Mouse (Mus musculus) liver, embryonic 13.5 days (tissue): ENCODE results near the gene Tmem239. TPM values are rescaled to one million over a fixed set of nuclear protein-coding genes. Genes with fewer than 3 reads are reported as not detected.

Experiments used
- ATAC-seq: fragments of 200-750 bp; cut with Nextera tagmentation; 2 replicates; pipeline ENCODE4 v1.8.0; 2017; ENCODE audit warnings: low read depth, mild to moderate bottlenecking, moderate number of reproducible peaks, moderate library complexity
- DNase-seq: peaks from one replicate; pipeline ENCODE4 v3.0.0; 2022
- H3K27ac ChIP-seq: fragments of 300-500 bp; sonication (generic); 2 replicates; pipeline ENCODE4 v1.5.1; 2015; ENCODE audit warnings: moderate library complexity, mild to moderate bottlenecking, inconsistent platforms
- H3K27me3 ChIP-seq: fragments of 300-500 bp; sonication (generic); 2 replicates; pipeline ENCODE4 v1.6.1; 2015; ENCODE audit warnings: mild to moderate bottlenecking, inconsistent platforms
- H3K36me3 ChIP-seq: fragments of 300-500 bp; sonication (generic); 2 replicates; pipeline ENCODE4 v1.6.1; 2015; ENCODE audit warnings: mild to moderate bottlenecking, inconsistent platforms
- H3K4me1 ChIP-seq: fragments of 300-500 bp; sonication (generic); replicated peaks from 2 replicates; pipeline ENCODE4 v1.6.1; 2015; ENCODE audit warnings: inconsistent platforms
- H3K4me2 ChIP-seq: fragments of 300-500 bp; sonication (generic); 2 replicates; pipeline ENCODE4 v1.6.1; 2015; ENCODE audit warnings: inconsistent platforms, mild to moderate bottlenecking, moderate library complexity
- H3K4me3 ChIP-seq: fragments of 300-500 bp; sonication (generic); replicated peaks from 2 replicates; pipeline ENCODE4 v1.5.1; 2015; ENCODE audit warnings: mild to moderate bottlenecking, inconsistent platforms
- H3K9ac ChIP-seq: fragments of 300-500 bp; sonication (generic); 2 replicates; pipeline ENCODE4 v1.6.1; 2015; ENCODE audit warnings: mild to moderate bottlenecking, inconsistent platforms
- H3K9me3 ChIP-seq: fragments of 300-500 bp; sonication (generic); replicated peaks from 2 replicates; pipeline ENCODE4 v1.6.1; 2016; ENCODE audit warnings: inconsistent platforms
- WGBS: fragments of 180-500 bp; shearing (Covaris S2); methylation state at CpG from one replicate; pipeline ENCODE4 v1.1.7; 2015; ENCODE audit not compliant: insufficient replicate concordance; 5-methylcytosine and 5-hydroxymethylcytosine counted together
- polyA plus RNA-seq: library from polyadenylated mRNA; unstranded; fragments of >200 nt; fragmentation: Nextera tagmentation; extraction: Ambion mirVana; gene quantifications from 2 replicates; pipeline ENCODE4 v1.2.1, GENCODE M21; 2015

The Tmem239 gene
- polyA plus RNA-seq, 1 experiment from 2014 or later: not detected

DNA sequence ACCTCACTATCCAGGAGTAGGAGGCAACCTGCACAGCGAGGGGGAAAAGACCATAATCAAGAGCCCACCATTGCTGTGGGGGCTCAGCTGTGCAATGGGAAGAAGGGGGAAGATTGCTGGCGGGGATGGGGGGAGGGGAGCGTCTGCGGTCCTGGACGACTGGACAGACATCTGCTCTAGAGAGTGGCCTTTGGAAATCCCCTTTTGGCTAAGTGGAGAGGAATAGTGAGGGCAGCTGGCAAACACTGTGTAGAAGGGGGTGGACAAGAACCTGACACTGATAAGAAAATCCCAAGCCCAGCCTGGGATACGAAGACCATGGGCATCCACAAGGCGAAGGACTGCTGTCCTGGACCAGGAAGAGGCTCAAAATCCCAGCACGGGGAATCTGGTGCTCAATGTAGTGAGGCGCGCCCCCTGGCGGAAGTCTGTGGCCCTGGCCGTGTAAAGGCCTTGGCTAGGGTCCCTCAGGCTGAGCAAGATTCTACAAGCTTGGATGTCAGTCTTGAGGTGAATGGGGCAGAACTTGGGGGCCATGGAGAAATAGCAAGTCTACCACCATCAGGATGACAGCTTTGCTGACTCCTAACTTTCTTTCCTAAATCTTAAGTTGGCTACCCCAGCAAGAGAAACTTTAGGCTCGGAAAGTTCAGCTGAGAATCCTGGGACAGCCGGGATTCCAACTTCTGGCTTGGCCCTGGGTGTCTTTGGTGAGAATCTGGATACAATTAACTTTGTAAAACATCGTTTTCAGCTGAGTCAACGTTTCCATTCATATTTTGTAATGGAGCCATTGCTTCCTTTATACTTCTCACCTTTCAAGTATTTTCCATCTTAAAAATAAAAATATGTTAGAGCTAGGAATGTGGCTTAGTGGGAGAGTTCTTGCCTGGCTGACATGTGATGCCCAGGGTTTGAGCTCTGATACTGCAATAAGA lies 5.5 kb downstream of the Tmem239 start:
- Histone ChIP-seq H3K27ac (no peak overlapping the region), H3K9me3 (no peaks in the 10 kb centered on the region), H3K4me3 (no peak overlapping the region), H3K9ac (no peak overlapping the region), H3K36me3 (no peaks in the 10 kb centered on the region), H3K4me2 (no peak overlapping the region), H3K27me3 (no peaks in the 10 kb centered on the region), H3K4me1 (no peaks in the 10 kb centered on the region)
- DNase-seq (peak; percentile 38), ATAC-seq (0 out of 2 replicates have a peak, but pooled peaks have one; percentile 15)
- 27% methylated on average over 16 of the region's 16 CpGs for WGBS

DNA sequence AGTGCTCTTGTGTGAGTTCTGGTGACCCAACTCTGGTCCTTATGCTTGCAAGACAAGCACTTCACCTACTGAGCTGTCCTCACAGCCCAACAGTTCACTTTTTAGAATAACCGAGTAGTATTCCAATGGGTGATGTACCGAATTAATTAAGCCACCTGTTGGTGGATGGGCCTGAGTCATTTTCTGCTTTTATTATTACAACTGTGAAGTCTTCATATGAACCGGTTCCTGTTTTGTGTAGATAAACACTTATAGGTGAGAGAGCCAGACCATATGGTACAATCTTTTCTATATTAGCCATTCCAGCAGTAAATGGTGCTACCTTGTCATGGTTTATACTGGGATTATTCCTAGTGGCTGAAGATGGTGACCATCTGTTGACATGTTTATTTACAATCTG lies 6.5 kb downstream of the Tmem239 start:
- H3K27ac ChIP-seq: no peak overlapping the region
- H3K36me3 ChIP-seq: no peaks in the 10 kb centered on the region
- no peak overlapping the region for H3K4me2 ChIP-seq
- DNase-seq (no peak), ATAC-seq (no peak)
- no peak overlapping the region for H3K4me3 ChIP-seq
- H3K9me3 ChIP-seq: no peaks in the 10 kb centered on the region
- H3K4me1 ChIP-seq: no peaks in the 10 kb centered on the region
- H3K9ac ChIP-seq: no peak overlapping the region
- H3K27me3 ChIP-seq: no peaks in the 10 kb centered on the region
- WGBS: 65% methylated on average over 3 of the region's 3 CpGs

DNA sequence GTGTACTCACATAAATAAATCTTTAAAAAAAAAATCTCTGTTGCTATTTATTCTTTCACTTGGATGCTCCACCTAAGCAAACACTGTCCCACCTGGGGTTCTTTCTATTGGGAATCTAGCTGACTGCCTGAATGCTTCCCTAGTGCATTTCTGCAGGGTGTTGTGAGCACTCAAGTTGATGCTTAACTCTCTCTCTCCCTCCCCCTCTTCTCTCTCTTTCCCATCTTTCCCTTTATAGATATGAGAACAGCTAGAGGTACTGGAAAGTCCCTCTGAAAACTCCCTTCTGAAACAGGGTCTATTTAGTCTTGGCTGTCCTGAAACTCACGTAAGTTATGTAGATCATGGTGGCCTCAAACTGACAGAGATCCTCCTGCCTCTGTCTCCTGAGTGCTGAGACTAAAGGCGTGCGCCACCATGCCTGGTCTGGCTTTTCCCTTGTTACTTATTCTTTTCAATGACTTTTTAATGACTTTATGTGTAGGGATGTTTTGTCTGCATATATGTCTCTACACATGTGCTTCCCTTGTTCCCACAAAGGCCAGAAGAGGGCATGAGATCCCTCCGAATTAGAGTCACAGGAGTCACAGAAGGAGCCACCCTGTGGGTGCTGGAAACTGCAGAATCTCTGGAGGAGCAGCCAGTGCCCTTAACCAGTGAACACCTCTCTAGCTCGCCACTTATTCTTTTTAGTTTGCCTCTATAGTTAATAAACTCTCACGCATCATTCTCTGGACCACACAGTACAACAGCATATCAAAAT lies 8.0 kb downstream of the Tmem239 start:
- DNase-seq: no peak
- no peak for ATAC-seq
- H3K9me3 ChIP-seq: no peaks in the 10 kb centered on the region
- no peaks in the 10 kb centered on the region for H3K4me1 ChIP-seq
- no peak overlapping the region for H3K4me2 ChIP-seq
- peaks cover 3% of the 10 kb centered on the region; the same call in 1 of the 2 replicates for H3K36me3 ChIP-seq
- H3K4me3 ChIP-seq: no peak overlapping the region
- no peak overlapping the region for H3K27ac ChIP-seq
- 60% methylated on average over 6 of the region's 6 CpGs for WGBS
- no peak overlapping the region for H3K9ac ChIP-seq
- H3K27me3 ChIP-seq: no peaks in the 10 kb centered on the region

DNA sequence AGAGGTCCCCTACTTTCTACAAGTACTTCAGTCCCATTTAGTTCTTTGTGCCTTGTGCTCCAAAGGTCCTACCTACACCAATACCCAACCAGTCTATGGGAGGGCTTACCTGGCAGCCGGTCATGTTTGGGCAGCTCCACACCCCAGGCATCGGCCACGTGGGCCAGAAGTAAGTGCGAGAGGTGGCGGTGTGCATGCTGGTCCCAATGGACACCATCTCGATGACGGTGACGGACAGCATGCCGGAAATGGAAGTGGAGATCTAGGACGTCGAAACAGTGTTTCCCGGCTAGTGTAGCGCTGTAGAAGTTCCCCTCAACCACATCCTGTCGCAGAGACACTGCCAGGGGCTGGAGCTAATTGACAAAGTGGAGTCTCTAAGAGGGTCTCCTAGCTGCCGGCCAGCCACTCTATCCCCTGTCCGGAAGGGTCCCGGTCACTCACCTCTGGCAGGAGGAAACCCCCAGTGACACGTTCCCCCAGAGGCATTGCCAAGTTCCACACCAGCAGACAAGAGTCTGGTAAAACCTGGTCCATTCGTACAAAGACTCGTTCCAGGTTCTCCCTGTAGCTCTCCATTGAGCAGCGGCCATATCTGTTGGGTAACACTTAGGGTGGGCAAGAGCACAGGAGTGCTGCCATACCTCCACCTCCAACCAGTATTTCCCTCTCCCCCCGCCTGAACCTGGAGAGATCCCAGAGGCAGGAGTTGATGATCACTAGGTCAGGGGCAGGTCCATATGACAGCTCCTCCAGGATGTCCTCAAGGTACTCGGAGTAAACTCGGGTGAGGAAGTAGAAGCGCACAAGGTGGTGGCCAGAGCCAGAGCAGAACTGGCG lies 15.7 kb downstream of the Tmem239 start:
- DNase-seq (no peak), ATAC-seq (no peak)
- H3K4me3 ChIP-seq: no peak overlapping the region
- no peak overlapping the region for H3K4me2 ChIP-seq
- no peak overlapping the region for H3K9ac ChIP-seq
- WGBS: 85% methylated on average over 26 of the region's 26 CpGs
- peaks cover 18% of the 10 kb centered on the region for H3K36me3 ChIP-seq
- H3K4me1 ChIP-seq: peaks cover 34% of the 10 kb centered on the region
- H3K9me3 ChIP-seq: no peaks in the 10 kb centered on the region
- H3K27ac ChIP-seq: no peak overlapping the region
- H3K27me3 ChIP-seq: no peaks in the 10 kb centered on the region

DNA sequence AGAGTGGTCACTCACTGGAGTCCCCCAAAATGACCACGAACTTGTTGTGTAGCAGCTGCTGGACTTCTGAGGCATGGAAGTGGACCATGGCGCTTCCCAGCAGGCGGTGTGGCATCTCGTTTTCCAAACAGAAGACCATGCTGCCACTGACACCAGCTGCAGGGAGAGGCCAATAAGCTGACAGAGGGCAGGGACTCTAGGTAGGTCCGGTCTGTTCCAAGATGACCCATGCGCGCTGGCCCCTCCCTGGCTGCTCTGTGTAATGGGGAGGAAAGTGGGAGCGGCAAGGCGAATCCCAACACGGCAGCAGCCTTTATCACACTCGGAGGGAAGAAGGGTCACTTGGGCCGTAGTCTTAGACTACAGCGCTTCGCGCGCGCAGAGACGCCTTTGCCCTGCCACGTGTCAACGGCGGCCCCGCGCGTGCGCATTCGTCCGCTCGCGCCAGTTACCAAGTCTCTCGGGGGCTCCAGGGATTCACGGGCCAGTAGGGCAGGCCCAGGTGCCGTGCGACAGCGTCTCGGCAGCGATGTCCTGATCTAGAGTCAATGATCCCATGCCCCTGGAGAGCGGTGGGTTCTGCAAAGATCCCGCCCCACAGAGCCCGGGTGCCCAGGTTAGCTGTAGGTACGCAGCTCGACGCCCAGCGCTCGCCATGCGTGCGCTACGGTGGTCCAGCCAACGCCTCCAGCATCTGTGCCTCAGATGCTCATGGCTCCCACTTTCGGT lies 17.3 kb downstream of the Tmem239 start:
- H3K27ac ChIP-seq: peak overlapping the region; percentile 77
- H3K4me2 ChIP-seq: peak overlapping the region; percentile 95
- H3K27me3 ChIP-seq: no peaks in the 10 kb centered on the region
- 14% methylated on average over 49 of the region's 49 CpGs for WGBS
- H3K9me3 ChIP-seq: no peaks in the 10 kb centered on the region
- H3K4me1 ChIP-seq: peaks cover 46% of the 10 kb centered on the region
- peaks cover 23% of the 10 kb centered on the region for H3K36me3 ChIP-seq
- peak overlapping the region; percentile 84 for H3K9ac ChIP-seq
- H3K4me3 ChIP-seq: peak overlapping the region; percentile 83
- ATAC-seq: peak; percentile 65
- DNase-seq: peak; percentile 70

DNA sequence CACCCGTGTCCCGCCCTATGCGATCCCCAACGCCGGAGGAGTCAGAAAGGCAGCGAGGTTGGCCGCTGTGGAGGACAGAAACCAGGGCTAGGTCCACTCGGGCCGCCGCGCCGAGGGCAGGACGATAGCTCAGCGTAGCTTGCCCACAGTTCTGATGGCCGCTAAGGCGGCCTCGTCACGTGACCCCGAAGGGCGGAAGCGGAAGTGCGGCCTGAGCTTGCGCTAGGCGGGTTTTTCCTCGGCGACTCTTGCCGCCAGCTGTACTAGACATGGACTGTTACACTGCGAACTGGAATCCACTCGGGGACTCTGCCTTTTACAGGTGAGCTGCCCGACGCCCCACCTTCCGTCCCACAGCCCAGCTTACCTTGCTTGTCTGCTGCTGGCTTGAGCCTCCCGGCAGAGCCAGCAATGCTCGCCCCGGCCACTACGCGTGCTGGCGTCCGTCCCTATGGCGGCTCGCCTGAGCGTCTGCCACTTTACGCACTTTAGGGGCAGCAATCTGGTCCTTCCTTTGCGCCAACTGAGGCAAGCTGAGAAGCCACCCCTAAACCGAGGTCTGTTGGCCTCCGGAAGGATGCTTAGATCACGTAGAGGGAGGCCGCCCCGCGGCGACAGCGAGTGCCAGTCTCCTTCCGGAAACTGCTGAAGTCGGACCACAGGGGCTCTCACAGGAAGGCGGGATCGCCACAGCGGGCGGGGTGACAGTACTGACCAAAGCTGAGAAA lies 18.0 kb downstream of the Tmem239 start, which contains the start of the genes Vps16 and Pced1a:
Gene Vps16, plus strand, starts transcription at position 214 of the 728 bp plus-strand sequence.
Gene Pced1a, minus strand, starts transcription at position 576 of the 728 bp plus-strand sequence.
- Histone ChIP-seq H3K9me3 (no peaks in the 10 kb centered on the region), H3K4me2 (peak within 1 kb of the TSS; percentile 95), H3K9ac (peak within 1 kb of the TSS; percentile 84), H3K27me3 (no peaks in the 10 kb centered on the region), H3K27ac (peak within 1 kb of the TSS; percentile 77), H3K36me3 (peaks cover 20% of the 10 kb centered on the region), H3K4me1 (peaks cover 53% of the 10 kb centered on the region), H3K4me3 (peak within 1 kb of the TSS; percentile 83)
- WGBS: under 1% methylated on average over 58 of the region's 58 CpGs
- peak; percentile 92 for ATAC-seq
- DNase-seq: peak; percentile 86

- Histone ChIP-seq H3K4me2 (peak overlapping the region; percentile 95), H3K36me3 (peaks cover 20% of the 10 kb centered on the region), H3K9ac (peak overlapping the region; percentile 84), H3K27me3 (no peaks in the 10 kb centered on the region), H3K4me1 (peaks cover 60% of the 10 kb centered on the region), H3K27ac (peak overlapping the region; percentile 77), H3K9me3 (no peaks in the 10 kb centered on the region), H3K4me3 (peak overlapping the region; percentile 83)
- WGBS: 19% methylated on average over 5 of the region's 5 CpGs
- DNase-seq (no peak), ATAC-seq (no peak; the same call in 1 of the 2 replicates)
These were observed 18.8 kb downstream of the Tmem239 start for GRCm38 (mm10) chr2:130425112-130425511.

GRCm38 (mm10) chr2:130429851-130430250 lies 23.6 kb downstream of the Tmem239 start:
- H3K4me2 ChIP-seq: no peak overlapping the region
- 61% methylated on average over 2 of the region's 2 CpGs for WGBS
- peaks cover 57% of the 10 kb centered on the region for H3K4me1 ChIP-seq
- no peaks in the 10 kb centered on the region for H3K27me3 ChIP-seq
- no peaks in the 10 kb centered on the region for H3K9me3 ChIP-seq
- no peak for DNase-seq
- no peak overlapping the region for H3K27ac ChIP-seq
- no peak for ATAC-seq
- peaks cover 28% of the 10 kb centered on the region for H3K36me3 ChIP-seq
- H3K4me3 ChIP-seq: no peak overlapping the region
- H3K9ac ChIP-seq: 0 out of 2 replicates have a peak overlapping the region, but pooled peaks have one; percentile 19

DNA sequence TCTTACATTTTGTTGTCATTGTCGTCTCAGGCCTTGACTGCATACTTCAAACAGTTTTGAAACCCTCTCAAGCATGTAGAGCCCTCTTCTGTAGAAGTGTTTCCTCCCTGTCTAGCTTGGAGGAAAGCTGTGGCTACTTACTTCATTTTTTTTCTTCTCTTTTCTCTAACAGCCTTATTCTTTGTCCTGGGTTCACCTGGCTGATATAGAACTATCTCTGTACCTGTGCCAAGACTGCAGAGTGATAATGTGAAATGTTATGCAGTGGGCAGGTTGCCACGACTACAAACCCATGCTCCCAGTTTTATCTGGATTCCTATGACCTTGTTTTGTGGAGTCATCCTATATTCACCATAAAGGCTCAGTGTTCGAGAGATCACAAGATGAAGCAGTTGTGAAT lies 24.2 kb downstream of the Tmem239 start:
- Histone ChIP-seq H3K9me3 (no peaks in the 10 kb centered on the region), H3K4me2 (no peak overlapping the region), H3K9ac (no peak overlapping the region), H3K4me1 (peaks cover 51% of the 10 kb centered on the region), H3K4me3 (no peak overlapping the region), H3K27ac (no peak overlapping the region), H3K36me3 (peaks cover 28% of the 10 kb centered on the region), H3K27me3 (no peaks in the 10 kb centered on the region)
- no peak for DNase-seq
- ATAC-seq: no peak
- WGBS: 61% methylated on average over 3 of the region's 3 CpGs

DNA sequence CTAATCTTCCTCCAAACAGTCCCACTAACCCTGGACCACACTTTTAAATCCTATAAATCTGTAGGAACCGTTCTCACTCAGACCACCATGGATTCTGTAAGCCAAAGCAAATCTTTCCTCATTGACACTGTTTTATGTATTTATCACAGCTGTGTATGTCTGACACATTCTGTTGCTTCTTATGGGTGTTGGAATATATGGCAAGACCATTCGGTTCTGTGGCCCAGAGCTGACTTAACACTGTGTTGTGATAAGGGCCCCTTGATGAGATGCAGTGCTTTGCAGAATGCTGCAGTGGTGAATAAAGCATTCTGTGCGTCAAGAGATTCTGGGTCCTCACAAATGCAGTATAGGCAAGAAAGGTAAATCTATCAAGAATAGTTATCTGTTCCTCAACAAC lies 25.9 kb downstream of the Tmem239 start:
- peaks cover 28% of the 10 kb centered on the region for H3K36me3 ChIP-seq
- H3K9me3 ChIP-seq: no peaks in the 10 kb centered on the region
- ATAC-seq (no peak), DNase-seq (no peak)
- H3K4me1 ChIP-seq: peaks cover 37% of the 10 kb centered on the region
- no peaks in the 10 kb centered on the region for H3K27me3 ChIP-seq
- no peak overlapping the region for H3K4me2 ChIP-seq
- H3K4me3 ChIP-seq: no peak overlapping the region
- WGBS: 73% methylated on average over 3 of the region's 3 CpGs
- no peak overlapping the region for H3K27ac ChIP-seq
- no peak overlapping the region for H3K9ac ChIP-seq
